Mouse (Mus musculus) left cerebral cortex, adult 2 months (tissue): ENCODE measurements around the gene Adamts12. TPM values are rescaled to one million over a fixed set of nuclear protein-coding genes. Genes with fewer than 3 reads are reported as not detected.

Source experiments
- DNase-seq, 2 experiments: peaks; one replicate each; pipeline ENCODE4 v3.0.0; 2021 to 2022; ENCODE audit warnings: low spot score in 2 of 2, mixed read lengths in 1 of 2; ENCODE audit errors: extremely low spot score in 1 of 2
- H3K27ac ChIP-seq: fragments of 200-600 bp; 2 replicates; pipeline ENCODE4 v1.8.1; 2022
- H3K4me3 ChIP-seq: fragments of 200-600 bp; 2 replicates; pipeline ENCODE4 v1.8.1; 2022
- CTCF ChIP-seq: fragments of 200-600 bp; IDR thresholded peaks from 2 replicates; pipeline ENCODE4 v1.8.1; 2022; ENCODE audit warnings: antibody characterized with exemption, mild to moderate bottlenecking, moderate library complexity
- intact Hi-C: fragments of 180-260 bp; cut with DNase I; formaldehyde crosslinking; loops from one replicate; pipeline ENCODE4 v1.15.1; 2025
- total RNA-seq, 2 experiments: library from RNA; stranded (reverse); gene quantifications; 2 replicates each; pipeline ENCODE4 v1.2.3; 2021

The Adamts12 gene
- total RNA-seq, 2 experiments from 2014 or later = 0.48 to 0.58 TPM

DNA sequence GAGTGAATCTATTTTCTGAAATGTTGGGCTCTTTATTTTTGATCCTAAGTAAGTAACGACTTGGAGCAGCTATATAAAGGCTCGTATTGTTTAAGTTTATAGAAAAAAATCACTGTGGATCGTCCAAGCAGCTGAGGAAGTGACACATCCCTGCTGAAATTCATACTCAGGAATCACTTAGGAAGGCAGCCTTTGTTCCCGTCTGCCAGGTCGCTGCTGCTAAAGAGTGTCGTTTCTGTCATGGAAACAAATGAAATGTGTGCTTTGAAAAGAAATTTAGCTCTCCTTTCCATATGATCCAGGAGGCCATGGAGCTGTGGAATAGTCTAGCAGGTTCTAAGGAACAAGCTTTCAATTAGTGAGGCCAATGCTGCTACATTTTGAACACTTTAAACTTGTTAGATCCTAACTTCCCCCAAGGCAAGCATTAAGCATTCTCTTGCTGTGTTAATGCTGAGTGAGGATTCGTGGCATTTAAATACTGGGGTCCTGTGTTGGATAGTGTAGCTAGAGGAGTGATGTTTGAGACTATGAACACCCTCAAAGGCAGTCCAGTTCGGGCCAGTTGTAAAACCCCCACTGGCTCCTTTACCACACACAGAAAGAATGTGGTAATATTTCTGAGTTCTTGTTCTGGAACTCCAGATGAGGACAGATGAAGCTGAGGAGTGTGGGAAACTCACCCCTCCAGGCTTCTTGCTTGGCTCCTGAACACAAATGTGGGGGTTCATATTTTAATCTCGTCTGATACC, 19.8 kb downstream of the Adamts12 start:
- intact Hi-C loops = no loop called here
- TF ChIP-seq CTCF = no peak
- no peak for DNase-seq
- no peak overlapping the region for H3K27ac ChIP-seq
- no peak overlapping the region for H3K4me3 ChIP-seq

DNA sequence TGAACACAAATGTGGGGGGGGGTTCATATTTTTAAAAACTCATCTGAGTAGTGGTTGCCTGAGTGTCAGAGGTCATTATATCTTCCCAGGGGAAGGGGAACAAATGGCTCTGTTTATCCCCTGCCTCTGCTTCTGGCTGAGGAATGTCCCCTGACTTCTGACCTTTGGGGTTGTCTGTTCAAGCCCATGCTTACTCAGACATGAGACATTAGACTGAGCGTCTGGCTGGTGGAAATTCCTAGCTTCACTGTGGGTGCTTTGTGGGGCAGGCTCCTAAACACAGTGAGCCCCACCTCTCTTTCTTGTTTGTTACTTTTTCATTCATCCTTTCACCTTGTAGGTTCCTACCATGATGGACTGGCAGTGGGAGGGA, 20.4 kb downstream of the Adamts12 start:
- no peak for DNase-seq
- Histone ChIP-seq H3K4me3 (no peak overlapping the region), H3K27ac (no peak overlapping the region)
- TF ChIP-seq CTCF = no peak
- intact Hi-C loops = no loop called here

DNA sequence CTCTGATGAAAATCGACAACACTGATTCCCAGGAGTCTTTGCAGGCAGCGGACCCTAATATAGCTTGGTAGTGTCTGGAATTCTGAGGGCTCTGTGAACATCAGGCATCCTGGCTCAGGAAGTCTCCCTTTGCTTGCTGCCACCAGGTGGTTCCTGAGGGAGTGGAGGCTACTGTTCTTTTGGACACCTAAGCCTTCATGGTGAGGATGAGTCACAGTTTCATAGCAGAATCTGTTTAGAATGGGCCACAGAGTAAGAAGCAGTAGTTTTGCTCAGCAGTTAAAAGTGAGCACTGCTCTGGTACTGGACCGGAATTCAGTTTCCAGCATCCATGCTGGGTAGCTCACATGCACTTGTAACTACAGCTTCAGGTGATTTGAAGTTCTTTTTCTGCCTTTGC, 24.9 kb downstream of the Adamts12 start:
- Histone ChIP-seq H3K4me3 (no peak overlapping the region), H3K27ac (no peak overlapping the region)
- no peak for DNase-seq
- peak; percentile 7; the same call in 1 of the 2 replicates for TF ChIP-seq CTCF
- intact Hi-C loops = no loop called here

DNA sequence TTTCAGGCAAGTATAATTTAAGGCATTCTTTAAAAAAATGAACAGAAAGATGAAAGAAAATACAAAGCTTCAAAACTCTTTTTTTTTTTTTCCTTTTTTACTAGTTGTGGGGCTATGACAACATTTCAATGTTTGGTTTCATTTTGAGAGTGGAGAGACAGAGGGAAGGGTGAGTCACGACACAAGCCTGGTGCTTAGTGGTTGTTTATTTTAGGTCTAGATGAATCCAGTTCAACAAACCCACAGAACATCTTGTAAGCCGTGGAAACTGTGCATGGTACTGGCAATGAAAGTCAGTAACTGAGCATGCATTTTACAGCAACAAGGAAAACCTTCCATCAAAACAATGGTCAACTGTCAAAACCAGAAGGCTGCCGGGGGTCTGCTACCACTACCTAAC, 31.0 kb downstream of the Adamts12 start:
- no peak for TF ChIP-seq CTCF

DNA sequence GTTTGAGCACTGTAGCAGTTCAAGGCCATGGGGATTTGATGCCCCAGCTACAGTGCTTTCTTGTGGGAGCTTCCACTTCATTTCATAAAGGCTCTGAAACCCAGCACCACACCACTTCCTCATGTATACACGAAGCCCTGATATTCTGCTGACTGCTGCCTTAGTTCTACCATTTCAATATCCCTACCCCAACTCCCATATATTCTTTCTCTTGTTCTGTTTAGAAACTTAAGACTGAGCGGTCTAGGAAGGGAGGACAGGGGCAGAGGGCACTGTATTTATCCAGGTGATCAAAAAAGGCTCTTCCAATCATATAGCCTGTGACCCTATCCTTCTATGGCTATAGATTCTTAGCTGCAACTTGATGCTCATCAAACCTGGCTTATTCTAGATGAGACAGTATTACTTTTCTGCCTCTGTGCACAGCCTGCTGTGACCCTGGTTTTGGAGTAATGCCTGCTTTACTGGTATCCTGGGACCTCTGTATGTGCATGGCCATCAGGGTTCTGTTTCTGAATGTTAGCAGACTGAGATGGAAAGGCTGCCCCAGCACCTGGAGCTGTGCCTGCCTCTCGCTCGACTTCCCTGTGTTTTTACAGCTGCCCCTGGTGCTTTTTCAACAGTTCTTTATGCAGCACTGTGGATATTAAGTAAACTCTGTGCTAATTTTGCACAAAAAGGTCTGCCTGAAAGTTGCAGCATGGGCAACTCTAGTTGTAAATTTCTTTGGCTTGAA, 33.5 kb downstream of the Adamts12 start:
- H3K27ac ChIP-seq = no peak overlapping the region
- intact Hi-C loops = no loop called here
- no peak for TF ChIP-seq CTCF
- no peak for DNase-seq
- no peak overlapping the region for H3K4me3 ChIP-seq

More for the DNA sequence above, 31.0 kb downstream of the Adamts12 start:
- H3K4me3 ChIP-seq = no peak overlapping the region
- H3K27ac ChIP-seq = no peak overlapping the region
- peak; percentile 16 to 18 for DNase-seq
- intact Hi-C loops = no loop called here

DNA sequence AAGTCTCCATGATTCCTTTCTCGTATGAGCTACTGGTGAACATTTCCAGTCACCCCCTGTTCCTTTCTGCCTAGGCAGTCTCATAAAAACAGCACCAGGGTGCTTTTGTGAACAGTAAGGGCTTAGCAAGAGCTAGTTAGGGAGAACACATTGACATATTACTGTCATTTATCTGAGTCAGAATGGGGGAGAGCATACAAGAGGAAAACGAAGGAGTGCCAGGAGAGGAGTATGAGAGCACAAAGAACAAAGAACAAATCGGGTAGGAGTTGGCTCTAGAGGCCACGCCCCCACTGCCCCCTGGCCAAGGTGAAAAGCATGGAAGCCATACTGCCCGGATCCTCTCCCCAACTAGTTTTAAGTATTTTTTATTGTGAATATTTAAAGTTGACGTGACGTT, 34.4 kb downstream of the Adamts12 start:
- intact Hi-C loops = no loop called here
- H3K27ac ChIP-seq = no peak overlapping the region
- no peak for TF ChIP-seq CTCF

DNA sequence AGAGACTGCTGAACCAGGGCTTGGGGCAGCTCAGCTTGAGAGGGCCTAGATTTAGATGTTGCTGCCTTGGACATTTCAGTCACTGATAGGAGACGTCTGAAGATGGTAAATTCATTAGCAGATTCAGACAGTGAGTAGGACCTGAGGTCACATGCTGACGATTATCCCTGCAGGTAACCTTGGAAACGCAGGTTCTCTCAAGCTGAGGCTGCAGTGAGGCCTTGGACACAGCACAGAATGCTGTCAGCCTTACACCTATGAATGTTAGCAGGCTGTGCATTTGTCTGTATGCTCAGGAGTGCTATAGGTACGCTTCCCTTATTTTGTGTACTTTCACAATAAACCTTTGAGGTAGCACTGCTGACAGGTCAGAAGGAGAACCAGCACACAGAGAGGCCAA, 36.3 kb downstream of the Adamts12 start:
- TF ChIP-seq CTCF = no peak
- DNase-seq = no peak
- Histone ChIP-seq H3K27ac (no peak overlapping the region), H3K4me3 (no peak overlapping the region)
- intact Hi-C loops = no loop called here

More for the DNA sequence above, 34.4 kb downstream of the Adamts12 start:
- DNase-seq = no peak
- no peak overlapping the region for H3K4me3 ChIP-seq

DNA sequence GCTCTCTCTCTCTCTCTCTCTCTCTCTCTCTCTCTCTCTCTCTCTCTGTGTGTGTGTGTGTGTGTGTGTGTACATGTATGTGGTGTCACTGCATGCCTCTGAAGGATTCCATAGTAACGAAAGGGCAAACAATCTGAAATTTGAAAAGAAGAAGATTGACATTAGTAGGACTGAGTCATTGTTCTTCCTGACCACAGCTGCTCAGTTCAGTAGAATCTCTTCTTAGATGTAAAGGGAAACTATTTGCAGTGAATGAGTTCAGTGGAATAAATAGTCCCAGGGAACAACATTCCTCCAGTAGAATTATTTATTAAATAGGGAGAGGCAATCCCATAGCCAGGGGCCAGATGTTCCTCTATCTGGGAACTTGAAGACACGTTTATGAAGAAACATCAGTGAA, 40.5 kb downstream of the Adamts12 start:
- intact Hi-C loops = no loop called here
- Histone ChIP-seq H3K27ac (no peak overlapping the region), H3K4me3 (no peak overlapping the region)
- no peak for TF ChIP-seq CTCF
- no peak for DNase-seq

DNA sequence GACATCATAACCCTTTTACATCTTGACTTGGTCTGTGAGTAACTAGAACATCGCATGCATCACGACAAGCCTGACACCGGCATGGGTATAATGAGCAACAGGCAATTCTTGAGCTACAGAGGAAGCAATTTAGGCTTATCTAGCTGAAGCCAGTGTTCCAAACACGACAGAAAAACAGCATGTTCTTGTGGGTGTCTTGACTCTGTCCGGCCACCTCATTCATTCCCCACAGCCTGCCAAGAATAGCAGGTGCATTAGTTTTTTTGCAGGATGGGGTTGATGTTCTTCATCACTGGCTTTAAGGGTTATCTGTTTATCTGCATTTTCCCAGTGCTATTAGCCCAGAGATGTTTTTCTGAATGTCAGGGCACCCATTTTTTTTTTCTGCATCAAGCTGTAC, 42.8 kb downstream of the Adamts12 start:
- TF ChIP-seq CTCF = no peak
- DNase-seq = no peak

DNA sequence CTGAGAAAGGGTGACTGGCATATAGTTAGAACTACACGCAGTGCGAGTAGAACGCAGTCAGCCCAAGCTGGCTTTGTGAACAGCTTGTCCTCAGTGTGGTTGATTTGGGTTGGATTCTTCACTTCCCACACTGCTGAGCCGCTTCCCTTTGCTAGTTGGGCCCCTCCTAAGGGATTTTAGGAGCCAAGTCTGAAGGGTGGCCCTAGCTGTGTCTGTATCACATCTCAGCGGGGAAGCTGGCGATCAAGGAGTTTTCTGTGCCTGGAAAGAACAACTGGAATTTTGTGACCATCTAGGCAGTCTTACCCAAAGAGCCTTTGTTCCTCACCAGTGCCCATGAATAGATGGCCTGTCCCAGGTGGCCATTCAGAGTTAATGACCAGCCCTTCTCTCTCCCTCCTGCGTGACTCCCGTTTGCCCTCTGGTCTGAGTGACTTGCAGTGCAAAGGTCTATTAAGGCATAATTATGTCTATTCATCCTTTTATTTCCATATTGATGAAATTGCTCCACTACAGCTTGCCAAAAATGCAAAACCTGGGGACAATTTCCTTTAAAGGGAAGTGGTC, 50.1 kb downstream of the Adamts12 start:
- DNase-seq = no peak
- intact Hi-C loops = no loop called here
- H3K27ac ChIP-seq = no peak overlapping the region
- no peak overlapping the region for H3K4me3 ChIP-seq
- no peak for TF ChIP-seq CTCF

More for the DNA sequence above, 42.8 kb downstream of the Adamts12 start:
- intact Hi-C loops = no loop called here
- Histone ChIP-seq H3K27ac (no peak overlapping the region), H3K4me3 (no peak overlapping the region)

DNA sequence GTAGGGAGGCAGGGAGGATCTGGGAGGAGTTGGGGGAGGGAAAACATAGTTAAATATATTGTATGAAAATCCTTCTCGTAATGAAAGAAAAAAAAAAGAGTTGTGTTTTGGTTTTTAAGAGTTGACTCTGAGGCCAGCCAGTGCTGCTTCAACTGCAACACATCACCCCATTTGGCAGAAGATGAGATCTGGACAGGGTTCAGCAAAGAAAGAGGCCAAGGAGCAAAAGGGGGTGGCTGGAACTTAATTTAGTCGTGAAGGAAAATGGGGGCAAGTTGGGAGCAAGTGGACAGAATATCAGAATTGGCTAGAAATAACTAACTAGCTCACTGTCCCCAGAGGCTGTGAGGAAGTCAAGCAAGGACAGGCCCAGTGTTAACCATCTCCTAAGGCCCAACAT, 51.7 kb downstream of the Adamts12 start:
- Histone ChIP-seq H3K4me3 (no peak overlapping the region), H3K27ac (no peak overlapping the region)
- DNase-seq = no peak
- TF ChIP-seq CTCF = no peak
- intact Hi-C loops = no loop called here

DNA sequence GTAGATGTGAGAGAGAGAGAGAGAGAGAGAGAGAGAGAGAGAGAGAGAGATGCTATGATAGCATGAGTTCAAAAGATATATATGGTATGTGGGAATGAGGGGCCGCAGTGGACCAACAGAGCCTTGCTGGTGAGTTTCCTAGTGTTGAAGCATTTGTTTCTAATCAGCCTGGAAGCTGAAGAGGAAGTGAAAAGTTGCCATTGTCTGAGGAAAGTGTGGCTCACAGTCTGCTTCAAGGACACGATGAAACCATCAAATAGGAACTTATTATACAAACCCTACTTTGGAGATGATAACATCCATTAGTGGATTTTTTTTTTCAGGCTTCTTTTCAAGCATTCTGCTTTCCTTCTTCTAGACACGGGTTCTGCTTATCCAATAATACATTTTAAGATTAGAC, 52.3 kb downstream of the Adamts12 start:
- intact Hi-C loops = no loop called here
- Histone ChIP-seq H3K27ac (no peak overlapping the region), H3K4me3 (no peak overlapping the region)
- TF ChIP-seq CTCF = no peak
- DNase-seq = no peak
